Mouse (Mus musculus) forebrain, embryonic 14.5 days (tissue): ENCODE data around the gene Bcl3. TPM values are rescaled to one million over a fixed set of nuclear protein-coding genes. Genes with fewer than 3 reads are reported as not detected.
"Not testable (repeated sequence)": the region's sequence is repeated elsewhere in the genome, so short reads cannot be mapped to it uniquely, and the experiment has no call there.

Experiments
- ATAC-seq: fragments of 200-750 bp; cut with Nextera tagmentation; 2 replicates; pipeline ENCODE4 v1.8.0; 2017; ENCODE audit warnings: mild to moderate bottlenecking, moderate library complexity
- DNase-seq: peaks from one replicate; pipeline ENCODE4 v3.0.0-alpha.2; 2015; ENCODE audit warnings: low spot score
- H3K27ac ChIP-seq: fragments of 300-500 bp; sonication (generic); 2 replicates; pipeline ENCODE4 v1.5.1; 2014; ENCODE audit warnings: low read depth, mild to moderate bottlenecking, control low read depth, low read length, moderate library complexity
- H3K27me3 ChIP-seq: fragments of 300-500 bp; sonication (generic); replicated peaks from 2 replicates; pipeline ENCODE4 v1.6.1; 2014; ENCODE audit warnings: low read length, control low read depth, mixed read lengths; ENCODE audit not compliant: control insufficient read depth, insufficient read depth
- H3K36me3 ChIP-seq: fragments of 300-500 bp; sonication (generic); 2 replicates; pipeline ENCODE4 v1.6.1; 2014; ENCODE audit warnings: low read length, control low read depth; ENCODE audit not compliant: control insufficient read depth, insufficient read depth
- H3K4me1 ChIP-seq: fragments of 300-500 bp; sonication (generic); 2 replicates; pipeline ENCODE4 v1.6.1; 2014; ENCODE audit warnings: antibody characterized with exemption, low read length, control low read depth; ENCODE audit not compliant: control insufficient read depth, insufficient read depth
- H3K4me2 ChIP-seq: fragments of 300-500 bp; sonication (generic); 2 replicates; pipeline ENCODE4 v1.6.1; 2014; ENCODE audit warnings: mild to moderate bottlenecking, control low read depth, low read length
- H3K4me3 ChIP-seq: fragments of 300-500 bp; sonication (generic); 2 replicates; pipeline ENCODE4 v1.5.1; 2014; ENCODE audit warnings: low read depth, low read length, control low read depth
- H3K9ac ChIP-seq: fragments of 300-500 bp; sonication (generic); 2 replicates; pipeline ENCODE4 v1.6.1; 2014; ENCODE audit warnings: mild to moderate bottlenecking, low read length, control low read depth, moderate library complexity
- H3K9me3 ChIP-seq: fragments of 300-500 bp; sonication (generic); replicated peaks from 2 replicates; pipeline ENCODE4 v1.6.1; 2016; ENCODE audit warnings: low read length, control low read depth, mixed read lengths; ENCODE audit not compliant: control insufficient read depth
- WGBS: fragments of 180-500 bp; shearing (Covaris S2); extraction: QIAGEN DNeasy Blood & Tissue Kit; methylation state at CpG from one replicate; pipeline ENCODE4 v1.1.7; 2014; 5-methylcytosine and 5-hydroxymethylcytosine counted together
- polyA plus RNA-seq: library from polyadenylated mRNA; unstranded; fragments of >200 nt; fragmentation: Nextera tagmentation; extraction: Ambion mirVana; gene quantifications from 2 replicates; pipeline ENCODE4 v1.2.1, GENCODE M21; 2014

Bcl3 gene
- polyA plus RNA-seq, 1 experiment from 2014 or later: 0.75 TPM

DNA sequence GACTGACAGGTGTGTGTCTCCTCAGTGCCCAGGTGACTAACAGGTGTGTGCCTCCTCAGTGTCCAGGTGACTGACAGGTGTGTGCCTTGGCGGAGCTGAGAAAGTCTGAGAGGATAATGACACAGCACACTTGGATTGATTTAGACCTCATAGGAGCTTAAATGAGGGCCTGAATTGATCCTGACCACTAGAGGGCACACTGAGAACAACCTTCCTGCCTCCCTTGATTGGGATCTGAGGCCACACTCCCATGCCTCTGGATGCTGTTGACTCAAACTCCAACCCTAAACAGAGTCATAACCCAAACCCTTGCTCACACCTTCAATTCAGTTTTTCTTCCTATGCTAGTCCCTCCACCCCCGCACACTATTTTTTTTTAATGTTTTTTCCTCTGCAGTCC lies 21.8 kb downstream of the Bcl3 start:
- H3K4me2 ChIP-seq: no peak overlapping the region
- H3K9ac ChIP-seq: no peak overlapping the region
- H3K9me3 ChIP-seq: no peaks in the 10 kb centered on the region
- no peaks in the 10 kb centered on the region for H3K36me3 ChIP-seq
- no peak overlapping the region for H3K27ac ChIP-seq
- H3K4me3 ChIP-seq: no peak overlapping the region
- 28% methylated on average over 2 of the region's 2 CpGs for WGBS
- H3K4me1 ChIP-seq: no peaks in the 10 kb centered on the region
- H3K27me3 ChIP-seq: peaks cover 17% of the 10 kb centered on the region
- DNase-seq (peak; percentile 58), ATAC-seq (no peak)

DNA sequence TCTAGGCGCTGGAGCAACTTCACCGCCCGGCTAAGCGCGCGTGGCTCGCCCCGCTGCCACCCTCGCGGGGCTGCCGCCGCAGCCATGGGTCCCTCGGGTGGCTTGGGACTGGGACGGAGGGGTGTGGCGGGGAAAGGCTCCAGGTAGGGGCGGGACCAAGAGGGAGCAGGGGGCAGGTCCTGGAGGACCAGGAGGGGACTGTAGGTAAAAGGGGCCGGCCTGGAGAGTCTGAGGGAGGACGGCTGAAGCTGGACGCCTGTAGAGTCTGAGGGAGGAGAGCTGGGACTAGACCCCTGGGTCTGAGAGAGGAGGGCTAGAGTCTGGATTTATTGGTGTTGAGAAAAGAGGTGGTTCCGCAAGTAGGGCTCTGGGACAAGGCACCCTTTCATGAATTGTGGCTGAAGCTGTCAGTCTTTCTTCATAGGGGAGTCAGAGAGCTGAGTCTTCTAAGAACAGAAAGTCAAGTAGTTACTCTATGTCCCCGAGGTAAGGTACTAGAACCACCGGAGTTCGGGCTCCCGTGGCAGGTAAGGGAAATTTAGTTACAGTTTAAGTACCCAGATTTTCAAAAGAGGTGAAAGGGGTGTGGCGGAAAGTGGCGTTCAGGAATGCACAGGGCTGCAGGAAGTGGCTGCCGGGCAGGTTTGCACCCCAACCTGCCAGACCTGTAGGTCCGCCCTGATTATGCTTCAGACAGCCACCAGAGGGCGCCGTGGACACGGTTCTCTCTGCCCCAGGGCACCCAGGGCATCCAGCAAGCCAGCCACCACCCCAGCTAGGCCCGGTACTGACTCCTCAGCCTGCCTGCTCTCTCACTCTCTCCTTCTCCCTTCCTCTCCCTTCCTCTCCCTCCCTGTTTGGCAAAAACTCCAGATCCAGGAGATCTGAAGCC lies 25.6 kb downstream of the Bcl3 start, which contains the start of gene Cblc:
Cblc (minus strand) TSS at position 113 of the 892 bp plus-strand sequence.
- H3K27me3 ChIP-seq: peaks cover 19% of the 10 kb centered on the region
- ATAC-seq: no peak
- H3K4me1 ChIP-seq: no peaks in the 10 kb centered on the region
- no peak within 1 kb of the TSS for H3K27ac ChIP-seq
- H3K36me3 ChIP-seq: no peaks in the 10 kb centered on the region
- no peak within 1 kb of the TSS for H3K4me2 ChIP-seq
- H3K4me3 ChIP-seq: no peak within 1 kb of the TSS
- no peak within 1 kb of the TSS for H3K9ac ChIP-seq
- peak; percentile 28 for DNase-seq
- 3% methylated on average over 32 of the region's 32 CpGs for WGBS
- H3K9me3 ChIP-seq: no peaks in the 10 kb centered on the region

DNA sequence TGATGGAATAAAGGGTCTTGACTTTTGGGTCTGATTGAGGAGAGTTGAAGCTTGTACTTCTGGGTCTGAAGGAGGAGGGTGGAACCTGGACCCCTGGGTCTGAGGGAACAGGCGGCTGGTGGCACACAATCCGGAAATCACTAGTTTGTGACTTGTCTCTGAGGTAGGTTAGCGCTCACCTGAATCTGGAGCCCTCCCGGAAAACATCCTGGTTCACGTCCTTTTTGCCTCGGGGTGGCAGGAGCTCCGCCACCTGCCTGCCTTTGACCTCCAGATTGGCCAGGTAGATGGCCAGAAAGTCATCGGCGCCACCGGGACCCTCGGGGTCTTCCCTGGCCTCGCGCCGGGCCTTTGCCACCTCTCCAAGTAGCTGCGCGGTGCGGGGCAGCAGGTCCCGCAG lies 26.3 kb downstream of the Bcl3 start:
- Histone ChIP-seq H3K4me3 (no peak overlapping the region), H3K4me1 (no peaks in the 10 kb centered on the region), H3K27ac (no peak overlapping the region), H3K9me3 (no peaks in the 10 kb centered on the region), H3K27me3 (peaks cover 19% of the 10 kb centered on the region), H3K4me2 (no peak overlapping the region), H3K9ac (no peak overlapping the region), H3K36me3 (no peaks in the 10 kb centered on the region)
- WGBS: 11% methylated on average over 18 of the region's 18 CpGs
- ATAC-seq (no peak), DNase-seq (no peak)

DNA sequence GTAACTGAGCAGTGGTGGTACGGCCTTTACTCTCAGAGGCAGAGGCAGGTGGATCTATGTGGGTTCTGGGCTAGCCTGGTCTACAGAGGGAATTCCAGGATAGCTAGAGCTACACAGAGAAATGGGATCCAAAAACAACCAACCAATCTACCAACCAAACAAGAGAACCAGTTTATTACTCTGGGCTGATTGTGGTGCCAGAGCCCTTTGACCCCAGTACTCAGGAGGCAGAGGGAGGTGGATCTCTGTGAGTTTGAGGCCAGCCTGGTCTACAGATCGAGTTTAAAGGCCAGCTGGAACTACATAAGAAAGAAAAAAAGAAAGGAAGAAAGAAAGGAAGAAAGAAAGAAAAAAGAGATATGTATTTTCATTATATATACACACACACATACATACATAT lies 27.3 kb downstream of the Bcl3 start:
- no peak for ATAC-seq
- no peak overlapping the region for H3K4me3 ChIP-seq
- no peaks in the 10 kb centered on the region for H3K36me3 ChIP-seq
- WGBS: 56% methylated on average over 2 of the region's 2 CpGs
- H3K9me3 ChIP-seq: no peaks in the 10 kb centered on the region
- no peak overlapping the region for H3K9ac ChIP-seq
- no peak for DNase-seq
- no peak overlapping the region for H3K27ac ChIP-seq
- peaks cover 19% of the 10 kb centered on the region for H3K27me3 ChIP-seq
- H3K4me2 ChIP-seq: no peak overlapping the region
- no peaks in the 10 kb centered on the region for H3K4me1 ChIP-seq

DNA sequence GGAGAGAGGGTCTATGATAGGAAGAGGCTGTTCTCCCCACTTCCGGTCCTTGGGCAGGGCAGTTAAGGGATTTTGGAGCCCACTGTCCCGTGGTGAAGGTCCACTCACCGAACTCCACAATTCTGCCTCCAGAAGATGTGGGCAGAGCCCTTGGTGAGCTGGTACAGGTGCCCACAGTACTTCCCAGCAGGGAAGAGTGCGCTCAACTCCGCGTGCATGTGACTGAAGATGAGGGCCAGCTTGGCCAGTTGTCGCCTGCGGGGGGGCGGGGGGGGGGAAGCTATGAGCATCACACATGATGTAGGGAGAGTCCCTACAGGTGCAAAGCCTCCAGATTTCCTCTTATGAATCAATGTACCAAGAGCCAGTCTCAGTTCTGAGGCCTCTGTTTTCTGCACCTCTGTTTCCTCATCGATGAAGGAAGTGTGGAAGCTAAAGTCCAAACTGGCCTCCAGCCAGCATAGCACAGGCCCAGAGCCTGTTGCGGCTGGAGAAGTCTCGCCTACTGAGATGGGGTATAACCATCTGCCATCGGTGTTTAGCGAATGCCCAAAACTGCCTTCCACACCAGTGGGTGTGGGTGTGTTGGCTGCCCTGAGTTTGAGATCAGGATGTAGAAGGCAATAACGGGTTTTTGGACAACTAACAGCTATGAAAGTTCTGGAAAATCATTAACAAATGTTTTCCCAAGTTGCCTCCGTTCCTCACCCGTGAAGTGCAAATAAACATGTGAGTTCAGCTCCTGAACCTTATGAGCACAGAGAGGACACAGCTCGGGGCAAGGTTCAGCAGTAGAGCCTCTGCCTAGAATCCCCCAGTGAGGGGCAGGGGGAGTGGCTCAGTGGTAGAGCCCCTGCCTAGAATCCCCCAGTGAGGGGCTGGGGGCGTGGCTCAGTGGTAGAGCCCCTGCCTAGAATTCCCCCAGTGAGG lies 29.6 kb downstream of the Bcl3 start:
- H3K27ac ChIP-seq: no peak overlapping the region
- 0 out of 2 replicates have a peak, but pooled peaks cover 2% of the 10 kb centered on the region for H3K4me1 ChIP-seq
- no peak overlapping the region for H3K4me3 ChIP-seq
- H3K4me2 ChIP-seq: no peak overlapping the region
- DNase-seq: no peak
- H3K9ac ChIP-seq: no peak overlapping the region
- 88% methylated on average over 18 of the region's 19 CpGs for WGBS
- ATAC-seq: no peak
- H3K27me3 ChIP-seq: peaks cover 19% of the 10 kb centered on the region
- H3K36me3 ChIP-seq: no peaks in the 10 kb centered on the region
- H3K9me3 ChIP-seq: no peaks in the 10 kb centered on the region

DNA sequence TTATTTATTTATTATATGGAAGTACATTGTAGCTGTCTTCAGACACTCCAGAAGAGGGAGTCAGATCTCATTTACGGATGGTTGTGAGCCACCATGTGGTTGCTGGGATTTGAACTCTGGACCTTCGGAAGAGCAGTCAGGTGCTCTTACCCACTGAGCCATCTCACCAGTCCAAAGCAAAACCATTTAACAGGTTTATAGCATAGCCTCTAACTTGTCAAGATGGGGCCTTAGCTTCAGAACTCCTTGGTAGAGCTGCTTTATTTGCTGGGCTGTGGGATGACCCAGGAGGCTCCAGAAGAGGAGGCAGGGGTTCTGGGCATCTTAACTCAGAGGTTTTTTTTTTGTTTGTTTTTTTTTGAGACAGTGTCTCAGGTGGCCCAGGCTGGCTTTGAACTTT lies 31.1 kb downstream of the Bcl3 start:
- not testable (repeated sequence) for H3K4me1 ChIP-seq, H3K9me3 ChIP-seq, H3K4me3 ChIP-seq, ATAC-seq, DNase-seq, H3K36me3 ChIP-seq, H3K27me3 ChIP-seq, H3K4me2 ChIP-seq, H3K9ac ChIP-seq, H3K27ac ChIP-seq
- 97% methylated on average over 2 of the region's 2 CpGs for WGBS

DNA sequence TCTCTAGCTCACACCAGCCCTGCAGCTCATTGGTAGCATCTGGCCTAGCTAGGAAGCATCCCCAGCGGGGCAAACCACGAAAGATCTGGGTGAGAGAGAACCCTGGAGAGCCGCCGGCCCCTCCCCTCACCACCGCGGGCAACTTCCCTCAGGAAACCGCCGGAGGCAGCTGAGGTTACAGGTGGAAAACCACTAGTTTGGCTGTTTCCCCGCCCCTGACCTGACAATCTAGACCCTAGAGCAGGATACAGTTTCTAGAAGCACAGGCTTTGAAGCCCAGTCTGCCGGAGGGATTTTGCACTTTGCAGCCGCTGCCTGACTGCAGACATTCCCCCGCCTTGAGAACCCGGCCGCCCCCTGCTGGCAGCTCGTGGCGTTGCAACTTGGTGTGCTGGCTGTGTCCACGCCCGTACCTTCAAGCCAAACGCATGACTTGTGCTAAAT lies 32.6 kb downstream of the Bcl3 start:
- WGBS: under 1% methylated on average over 19 of the region's 19 CpGs
- peak overlapping the region; percentile 49 for H3K4me2 ChIP-seq
- no peaks in the 10 kb centered on the region for H3K9me3 ChIP-seq
- H3K27ac ChIP-seq: no peak overlapping the region
- ATAC-seq: peak; percentile 69
- peak overlapping the region; percentile 21 for H3K4me3 ChIP-seq
- peak; percentile 85 for DNase-seq
- no peaks in the 10 kb centered on the region for H3K36me3 ChIP-seq
- H3K27me3 ChIP-seq: no peaks in the 10 kb centered on the region
- 0 out of 2 replicates have a peak, but pooled peaks cover 2% of the 10 kb centered on the region for H3K4me1 ChIP-seq
- peak overlapping the region; percentile 56 for H3K9ac ChIP-seq

DNA sequence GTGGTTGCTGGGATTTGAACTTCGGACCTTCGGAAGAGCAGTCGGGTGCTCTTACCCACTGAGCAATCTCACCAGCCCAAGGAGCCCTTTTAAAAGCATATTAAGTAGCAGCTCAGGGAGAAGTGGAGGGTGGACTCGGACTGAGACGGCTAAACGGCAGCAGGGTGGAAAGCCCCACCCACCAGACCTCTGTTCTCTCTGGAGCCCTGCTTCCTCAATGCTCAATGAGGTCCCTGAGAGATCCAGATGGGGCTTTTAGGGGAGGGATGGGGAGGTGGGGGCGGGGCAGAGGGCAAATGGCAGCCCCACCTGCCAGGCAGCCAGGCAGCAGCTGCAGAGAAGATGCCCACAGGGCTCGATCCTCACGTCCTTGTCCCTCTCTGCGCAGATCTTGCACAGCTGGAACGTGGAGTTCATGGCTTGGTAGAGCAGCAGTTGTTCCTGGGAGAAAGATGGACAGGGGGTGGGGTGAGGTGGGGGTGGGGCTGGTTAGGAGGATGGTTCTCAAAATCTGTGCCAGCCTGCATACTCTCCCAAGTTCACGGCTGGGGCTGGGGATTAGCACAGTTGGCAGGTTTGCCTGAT lies 36.6 kb downstream of the Bcl3 start:
- Histone ChIP-seq H3K9me3 (no peaks in the 10 kb centered on the region), H3K36me3 (no peaks in the 10 kb centered on the region), H3K4me3 (no peak overlapping the region), H3K9ac (no peak overlapping the region), H3K4me2 (no peak overlapping the region), H3K27ac (no peak overlapping the region), H3K4me1 (0 out of 2 replicates have a peak, but pooled peaks cover 2% of the 10 kb centered on the region), H3K27me3 (no peaks in the 10 kb centered on the region)
- DNase-seq: no peak
- ATAC-seq: no peak
- 56% methylated on average over 12 of the region's 12 CpGs for WGBS
